Comparison of ENCODE assay signal across 8 mouse cellular contexts in the genomic region with DNA sequence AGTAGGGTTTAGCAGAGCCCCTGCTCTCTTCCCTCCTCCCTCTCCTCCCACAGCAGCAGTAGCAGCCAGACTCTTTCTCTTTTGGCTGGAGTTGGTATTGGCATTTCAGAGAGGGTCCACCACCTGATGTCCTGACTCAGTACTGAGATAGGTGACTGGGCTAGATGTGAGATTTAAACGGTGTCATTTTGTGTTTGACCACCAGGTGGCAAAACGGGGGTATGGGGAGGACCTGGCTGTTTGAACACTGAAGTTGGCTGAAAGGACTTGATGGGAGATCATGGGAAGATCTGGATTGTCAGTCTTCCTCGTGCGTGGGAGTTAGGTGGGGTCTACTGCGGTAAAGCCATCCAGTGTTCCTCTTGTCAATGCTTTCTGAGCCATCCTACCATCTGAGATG. TPM values are rescaled to one million over a fixed set of nuclear protein-coding genes. Genes with fewer than 3 reads are reported as not detected.
DNase-seq lines count a peak whose midpoint lies in the region; ATAC-seq lines count a peak whose summit lies in the region.

No protein-coding gene starts in this region.

- intact Hi-C loops in gastrocnemius, postnatal 14 days (cut with DNase I; ENCODE audit: low total_unique reads): loop anchor here (10.0 kb wide), 1 partner anchor 221 kb away; no protein-coding TSS in a partner anchor

- DNase-seq in left cerebral cortex, adult 18-20 months (ENCODE audit: low spot score in 2 of 2): peak; percentile 52 to 65
- DNase-seq in left cerebral cortex, adult 11 months (ENCODE audit: low spot score): no peak
- peak; percentile 80 for DNase-seq in MN1 (ENCODE audit: low spot score)
- DNase-seq in cerebellum, adult 8-10 months: peak; percentile 78
- peak; percentile 38 for DNase-seq in gastrocnemius, postnatal 14 days
- peak; percentile 48 to 68 for DNase-seq in kidney, postnatal 4 days
- peak; percentile 34 to 70 for DNase-seq in thymus, postnatal 10 days (ENCODE audit: low spot score in 2 of 2)

- peak; percentile 73 for ATAC-seq in megakaryocyte, adult 5-6 weeks (ENCODE audit: poor library complexity, severe bottlenecking)

RNA-seq across cellular contexts. Expression of a gene that starts 10.7 kb away (rescaled TPM):
- total RNA-seq in left cerebral cortex, adult 18-20 months (2021): 10 to 100 TPM; 89.8 to 97.6 TPM
- 10 to 100 TPM; 75.1 to 77.1 TPM for total RNA-seq in gastrocnemius, postnatal 14 days (2021)
- total RNA-seq in megakaryocyte, adult 5-6 weeks (2015): 356 and 374 TPM in 2 replicates
- 194 and 199 TPM in 2 replicates for total RNA-seq in megakaryocyte, adult 5-6 weeks (2017)

RNA-seq across cellular contexts. Expression of a gene that starts 13.4 kb away (rescaled TPM):
- total RNA-seq in left cerebral cortex, adult 18-20 months (2021): under 1 TPM; 0.63 to 0.82 TPM
- total RNA-seq in gastrocnemius, postnatal 14 days (2021): not detected
- 0.83 and 2.2 TPM in 2 replicates for total RNA-seq in megakaryocyte, adult 5-6 weeks (2015)
- total RNA-seq in megakaryocyte, adult 5-6 weeks (2017): 1.3 and 1.8 TPM in 2 replicates

RNA-seq across cellular contexts. Expression of a gene that starts 15.9 kb away (rescaled TPM):
- 1 to 10 TPM; 1.7 to 2.9 TPM for total RNA-seq in left cerebral cortex, adult 18-20 months (2021)
- total RNA-seq in gastrocnemius, postnatal 14 days (2021): under 1 TPM; 0.35 to 0.44 TPM
- total RNA-seq in megakaryocyte, adult 5-6 weeks (2015): 1.4 and 2.4 TPM in 2 replicates
- 1.5 and 1.9 TPM in 2 replicates for total RNA-seq in megakaryocyte, adult 5-6 weeks (2017)

RNA-seq across cellular contexts. Expression of a gene that starts 33.8 kb away (rescaled TPM):
- 1 to 10 TPM in 1 of 2 experiments, under 1 TPM in 1; 0.40 to 1.3 TPM for total RNA-seq in left cerebral cortex, adult 18-20 months (2021)
- 1 to 10 TPM; 2.9 to 3.1 TPM for total RNA-seq in gastrocnemius, postnatal 14 days (2021)
- total RNA-seq in megakaryocyte, adult 5-6 weeks (2015): 0.36 and 0.38 TPM in 2 replicates
- 0.73 TPM in 1 of 2 replicates, not detected in the other for total RNA-seq in megakaryocyte, adult 5-6 weeks (2017)
